Mouse (Mus musculus) liver, embryonic 16.5 days (tissue): ENCODE measurements around the gene Supt6. TPM values are rescaled to one million over a fixed set of nuclear protein-coding genes. Genes with fewer than 3 reads are reported as not detected.

Source experiments
- ATAC-seq: fragments of 200-750 bp; cut with Nextera tagmentation; 2 replicates; pipeline ENCODE4 v1.8.0; 2017; ENCODE audit warnings: low read depth, mild to moderate bottlenecking, moderate number of reproducible peaks, moderate library complexity
- H3K27ac ChIP-seq: fragments of 300-500 bp; sonication (generic); 2 replicates; pipeline ENCODE4 v1.5.1; 2014; ENCODE audit warnings: mild to moderate bottlenecking, low read length
- H3K27me3 ChIP-seq: fragments of 300-500 bp; sonication (generic); 2 replicates; pipeline ENCODE4 v1.6.1; 2014; ENCODE audit warnings: low read depth, low read length, mixed read lengths; ENCODE audit not compliant: control insufficient read depth, insufficient read depth
- H3K36me3 ChIP-seq: fragments of 300-500 bp; sonication (generic); 2 replicates; pipeline ENCODE4 v1.6.1; 2014; ENCODE audit warnings: mild to moderate bottlenecking; ENCODE audit not compliant: control insufficient read depth, insufficient read depth
- H3K4me1 ChIP-seq: fragments of 300-500 bp; sonication (generic); 2 replicates; pipeline ENCODE4 v1.6.1; 2014; ENCODE audit warnings: low read depth, low read length, mixed read lengths; ENCODE audit not compliant: control insufficient read depth
- H3K4me2 ChIP-seq: fragments of 300-500 bp; sonication (generic); 2 replicates; pipeline ENCODE4 v1.6.1; 2014; ENCODE audit warnings: low read depth, low read length, mixed read lengths
- H3K4me3 ChIP-seq: fragments of 300-500 bp; sonication (generic); 2 replicates; pipeline ENCODE4 v1.5.1; 2014; ENCODE audit warnings: low read depth, mild to moderate bottlenecking, low read length
- H3K9ac ChIP-seq: fragments of 300-500 bp; sonication (generic); 2 replicates; pipeline ENCODE4 v1.6.1; 2014; ENCODE audit warnings: low read depth, low read length
- H3K9me3 ChIP-seq: fragments of 300-500 bp; sonication (generic); replicated peaks from 2 replicates; pipeline ENCODE4 v1.6.1; 2016; ENCODE audit warnings: low read length; ENCODE audit not compliant: control insufficient read depth
- WGBS: fragments of 180-500 bp; shearing (Covaris S2); extraction: QIAGEN DNeasy Blood & Tissue Kit; methylation state at CpG from one replicate; pipeline ENCODE4 v1.1.7; 2014; ENCODE audit not compliant: insufficient replicate concordance; 5-methylcytosine and 5-hydroxymethylcytosine counted together
- microRNA-seq: library from miRNA; unstranded; fragments of <30 nt; microRNA quantifications from one replicate; pipeline ENCODE4, GENCODE M21; 2016
- polyA plus RNA-seq: library from polyadenylated mRNA; unstranded; fragments of >200 nt; fragmentation: Nextera tagmentation; extraction: Ambion mirVana; gene quantifications from 2 replicates; pipeline ENCODE4 v1.2.1, GENCODE M21; 2015

Supt6 gene
- polyA plus RNA-seq, 1 experiment from 2014 or later = 10.3 TPM

DNA sequence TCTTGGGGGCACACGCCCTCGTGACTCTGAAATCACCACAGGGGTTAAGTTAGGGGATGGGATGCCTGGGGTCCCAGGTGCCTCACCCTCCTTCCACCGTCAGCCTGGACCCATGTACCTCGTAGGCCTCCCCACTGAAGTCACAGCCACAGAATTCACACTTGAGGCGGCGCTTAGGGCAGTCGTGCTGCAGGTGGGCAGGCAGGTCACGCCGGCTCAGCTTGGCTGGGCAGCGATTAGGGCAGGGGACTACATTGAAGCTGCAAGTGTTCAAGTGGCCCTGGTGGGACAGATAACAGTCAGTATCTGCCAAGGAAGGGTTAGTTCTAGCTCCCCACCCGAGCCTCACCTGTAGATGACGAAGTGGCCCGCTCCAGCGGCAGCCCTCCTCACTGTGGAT is 84.6 kb downstream of the Supt6 start:
- no peak overlapping the region for H3K4me2 ChIP-seq
- peaks cover 42% of the 10 kb centered on the region for H3K36me3 ChIP-seq
- 71% methylated on average over 14 of the region's 14 CpGs for WGBS
- no peak overlapping the region for H3K4me3 ChIP-seq
- no peaks in the 10 kb centered on the region for H3K27me3 ChIP-seq
- no peak for ATAC-seq
- no peak overlapping the region for H3K27ac ChIP-seq
- H3K9me3 ChIP-seq = no peaks in the 10 kb centered on the region
- H3K4me1 ChIP-seq = peaks cover 50% of the 10 kb centered on the region
- no peak overlapping the region for H3K9ac ChIP-seq

DNA sequence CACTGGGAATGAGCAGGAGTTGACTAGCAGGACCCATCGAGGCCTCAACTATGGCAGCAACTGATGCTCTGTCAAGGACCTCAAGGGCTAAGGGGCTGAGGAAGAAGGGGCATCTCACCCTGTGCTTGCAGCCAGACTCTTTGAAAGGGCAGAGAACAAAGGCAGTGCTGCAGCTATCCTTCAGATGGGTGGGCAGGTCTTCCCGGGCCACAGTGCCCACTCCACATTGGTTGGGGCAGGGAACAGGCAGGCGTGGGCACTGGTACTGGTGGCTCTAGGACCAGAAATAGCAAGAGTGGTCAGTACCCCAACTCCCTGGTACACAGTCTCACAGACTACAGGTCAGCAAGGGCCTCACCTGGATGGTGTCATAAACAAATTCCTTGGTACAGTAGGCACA is 85.1 kb downstream of the Supt6 start:
- Histone ChIP-seq H3K27ac (no peak overlapping the region), H3K9ac (no peak overlapping the region), H3K27me3 (no peaks in the 10 kb centered on the region), H3K4me2 (no peak overlapping the region), H3K36me3 (peaks cover 42% of the 10 kb centered on the region), H3K9me3 (no peaks in the 10 kb centered on the region), H3K4me3 (no peak overlapping the region), H3K4me1 (peaks cover 45% of the 10 kb centered on the region)
- no peak for ATAC-seq
- WGBS = 82% methylated on average over 3 of the region's 3 CpGs

DNA sequence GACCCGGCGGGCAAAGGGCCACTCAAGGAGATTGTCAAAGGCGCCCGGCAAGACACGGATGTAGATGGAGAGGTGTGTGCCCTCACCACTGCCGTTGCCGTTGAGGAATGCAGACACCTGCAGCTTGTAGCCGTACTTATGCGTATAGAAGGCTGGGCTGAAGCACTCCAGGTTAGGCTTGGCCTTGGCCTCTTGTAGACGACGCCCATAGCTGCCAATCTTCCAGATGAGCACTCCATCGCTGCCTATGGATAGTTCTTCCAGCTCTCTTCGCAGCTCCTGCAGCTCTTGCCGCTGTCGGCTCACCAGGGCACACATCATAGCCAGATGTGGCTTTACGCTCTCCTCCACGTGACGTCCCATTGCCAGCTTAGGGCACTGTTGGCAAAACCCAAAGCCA is 85.6 kb downstream of the Supt6 start:
- Histone ChIP-seq H3K4me3 (no peak overlapping the region), H3K4me1 (peaks cover 43% of the 10 kb centered on the region), H3K9ac (no peak overlapping the region), H3K9me3 (no peaks in the 10 kb centered on the region), H3K36me3 (peaks cover 42% of the 10 kb centered on the region), H3K4me2 (no peak overlapping the region), H3K27ac (no peak overlapping the region), H3K27me3 (no peaks in the 10 kb centered on the region)
- ATAC-seq = no peak
- 88% methylated on average over 18 of the region's 18 CpGs for WGBS

DNA sequence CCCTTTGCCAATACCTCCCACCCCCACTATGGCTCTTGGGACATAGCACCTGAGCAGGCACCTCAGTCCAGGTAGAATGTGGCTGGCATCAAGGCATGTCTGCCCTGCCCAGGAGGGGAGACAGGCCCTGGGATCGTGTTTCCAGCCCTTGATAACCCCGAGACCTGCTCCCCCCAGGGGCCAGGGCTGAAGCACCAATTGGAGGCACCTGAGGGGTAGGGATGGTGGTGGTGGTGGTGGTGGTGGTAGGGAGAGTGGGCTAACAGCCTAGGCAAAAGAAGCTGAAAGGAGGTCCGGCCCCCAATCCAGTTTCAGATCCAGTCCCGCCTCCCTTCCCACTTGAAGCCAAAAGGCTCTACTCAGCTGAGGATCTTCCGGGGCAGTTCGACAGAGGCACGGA is 86.2 kb downstream of the Supt6 start:
- H3K4me1 ChIP-seq = peaks cover 42% of the 10 kb centered on the region
- no peak for ATAC-seq
- WGBS = 88% methylated on average over 7 of the region's 7 CpGs
- H3K36me3 ChIP-seq = peaks cover 42% of the 10 kb centered on the region
- no peak overlapping the region for H3K4me3 ChIP-seq
- H3K9ac ChIP-seq = no peak overlapping the region
- H3K27ac ChIP-seq = no peak overlapping the region
- H3K9me3 ChIP-seq = no peaks in the 10 kb centered on the region
- H3K27me3 ChIP-seq = no peaks in the 10 kb centered on the region
- H3K4me2 ChIP-seq = no peak overlapping the region

DNA sequence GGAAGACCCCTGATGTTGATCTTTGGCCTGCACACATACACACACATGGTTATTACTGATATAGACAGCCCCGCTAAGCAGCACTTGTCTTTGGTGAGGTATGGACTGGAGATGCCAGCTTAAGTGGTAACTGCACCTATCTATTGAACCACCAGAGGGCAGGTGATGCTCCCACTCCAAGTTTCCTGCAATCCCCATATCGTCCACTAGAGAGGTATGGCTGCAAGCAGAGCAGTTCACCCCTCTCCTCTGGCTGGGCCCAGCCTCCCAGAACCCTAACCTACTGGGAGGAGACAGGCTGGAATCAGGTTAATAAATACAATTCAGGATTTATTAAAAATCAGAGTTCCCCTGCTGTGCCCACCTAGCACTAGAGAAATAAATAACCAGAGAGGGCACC is 86.7 kb downstream of the Supt6 start:
- Histone ChIP-seq H3K9me3 (no peaks in the 10 kb centered on the region), H3K4me3 (no peak overlapping the region), H3K27ac (no peak overlapping the region), H3K27me3 (no peaks in the 10 kb centered on the region), H3K4me1 (peaks cover 37% of the 10 kb centered on the region), H3K36me3 (peaks cover 42% of the 10 kb centered on the region), H3K4me2 (no peak overlapping the region), H3K9ac (no peak overlapping the region)
- WGBS = 11% methylated on average over 2 of the region's 2 CpGs
- peak; percentile 65 for ATAC-seq

Small RNAs within 50 kb of the gene (microRNA-seq; reads per million reads assigned to microRNA genes)
- gene Mir7653 = 0.98 reads per million

Other genes starting within 250 kb of the Supt6 start
- 10.8 and 11.3 TPM in 2 replicates for gene Dhrs13, start 213.7 kb downstream of the Supt6 start, polyA plus RNA-seq
- 24.5 and 25.1 TPM in 2 replicates for gene Flot2, start 208.1 kb downstream of the Supt6 start, polyA plus RNA-seq
- gene Eral1, start 165.6 kb downstream of the Supt6 start, polyA plus RNA-seq = 12.4 and 12.7 TPM in 2 replicates
- gene Fam222b, start 151.3 kb downstream of the Supt6 start, polyA plus RNA-seq = 3.4 and 4.9 TPM in 2 replicates
- gene Traf4, start 80.4 kb downstream of the Supt6 start, polyA plus RNA-seq = 25.4 and 28.6 TPM in 2 replicates
- 10.2 and 10.4 TPM in 2 replicates for gene Nek8, start 69.3 kb downstream of the Supt6 start, polyA plus RNA-seq
- gene Tlcd1, start 69.3 kb downstream of the Supt6 start, polyA plus RNA-seq = 39.9 and 40.3 TPM in 2 replicates
- gene Rpl23a, start 62.4 kb downstream of the Supt6 start, polyA plus RNA-seq = 609 and 714 TPM in 2 replicates
- 11.8 and 16.2 TPM in 2 replicates for gene Rab34, start 57.6 kb downstream of the Supt6 start, polyA plus RNA-seq
- 0.36 and 0.44 TPM in 2 replicates for gene Proca1, start 52.6 kb downstream of the Supt6 start, polyA plus RNA-seq
- gene Sdf2, start 241 bp downstream of the Supt6 start, polyA plus RNA-seq = 30.5 and 31.6 TPM in 2 replicates
- gene 2610507B11Rik, start 15.8 kb upstream of the Supt6 start, polyA plus RNA-seq = 23.7 and 24.7 TPM in 2 replicates
- gene BC030499, start 44.9 kb upstream of the Supt6 start, polyA plus RNA-seq = 0.06 and 0.13 TPM in 2 replicates
- gene Spag5, start 55.5 kb upstream of the Supt6 start, polyA plus RNA-seq = 33.0 and 33.7 TPM in 2 replicates
- 15.0 and 19.6 TPM in 2 replicates for gene Aldoc, start 77.0 kb upstream of the Supt6 start, polyA plus RNA-seq
- gene Pigs, start 82.4 kb upstream of the Supt6 start, polyA plus RNA-seq = 31.2 and 36.0 TPM in 2 replicates
- gene Unc119, start 97.5 kb upstream of the Supt6 start, polyA plus RNA-seq = 22.7 and 24.1 TPM in 2 replicates
- not detected in 2 replicates for gene Foxn1, start 140.6 kb upstream of the Supt6 start, polyA plus RNA-seq
- gene Slc13a2, start 176.2 kb upstream of the Supt6 start, polyA plus RNA-seq = 0.04 and 0.07 TPM in 2 replicates
- gene Slc46a1, start 219.7 kb upstream of the Supt6 start, polyA plus RNA-seq = 7.3 and 8.7 TPM in 2 replicates